Comparison of ENCODE assay signal across 11 mouse cellular contexts in genomic region chr6:123340093-123340492, GRCm38 (mm10). TPM values are rescaled to one million over a fixed set of nuclear protein-coding genes. Genes with fewer than 3 reads are reported as not detected.
DNase-seq lines count a peak whose midpoint lies in the region; ATAC-seq and TF ChIP-seq lines count a peak whose summit lies in the region.
"Had no signal": no experiment of that assay in that cellular context is flagged by ENCODE, and none has a peak within 500 bp of the region (broad histone marks: within the 10 kb centered on the region; RNA-seq: fewer than 3 reads in every experiment).

No protein-coding gene starts in this region.

- TF ChIP-seq CTCF in layer of hippocampus, adult 2 months (conservative IDR thresholded peaks at IDR 0.05) = peak; percentile 81

- no peaks in the 10 kb centered on the region for H3K4me1 ChIP-seq in kidney, embryonic 14.5 days (ENCODE audit: control insufficient read depth, insufficient read depth, low read length)
- H3K4me1 ChIP-seq in midbrain, embryonic 15.5 days = no peaks in the 10 kb centered on the region

- no peak overlapping the region for H3K4me3 ChIP-seq in layer of hippocampus, adult 2 months
- H3K4me3 ChIP-seq in kidney, embryonic 14.5 days (ENCODE audit: low read length) = no peak overlapping the region
- H3K4me3 ChIP-seq in midbrain, embryonic 15.5 days = no peak overlapping the region

- no peaks in the 10 kb centered on the region for H3K9me3 ChIP-seq in kidney, embryonic 14.5 days (ENCODE audit: control insufficient read depth, low read length)
- H3K9me3 ChIP-seq in midbrain, embryonic 15.5 days = no peaks in the 10 kb centered on the region

- H3K4me2 ChIP-seq in kidney, embryonic 14.5 days (replicated peaks; ENCODE audit: low read depth, low read length) = no peak overlapping the region
- no peak overlapping the region for H3K4me2 ChIP-seq in midbrain, embryonic 15.5 days

- H3K9ac ChIP-seq in kidney, embryonic 14.5 days (ENCODE audit: low read depth, low read length) = no peak overlapping the region
- no peak overlapping the region for H3K9ac ChIP-seq in midbrain, embryonic 15.5 days

- peak; percentile 69; the same call in 1 of the 2 replicates for ATAC-seq in kidney, embryonic 14.5 days (ENCODE audit: low FRiP score, low TSS enrichment)
- 0 out of 2 replicates have a peak, but pooled peaks have one; percentile 48 for ATAC-seq in midbrain, embryonic 15.5 days (replicated peaks)

- H3K36me3 ChIP-seq in kidney, embryonic 14.5 days (ENCODE audit: control insufficient read depth, insufficient read depth, low read length) = no peaks in the 10 kb centered on the region
- H3K36me3 ChIP-seq in midbrain, embryonic 15.5 days (replicated peaks) = no peaks in the 10 kb centered on the region

- peak in 1 of 2 experiments; percentile 20 for DNase-seq in layer of hippocampus, adult 2 months (ENCODE audit: low spot score in 2 of 2)
- DNase-seq in layer of hippocampus, adult 9-10 months (ENCODE audit: low spot score) = no peak
- peak; percentile 23 for DNase-seq in ZHBTc4 (ENCODE audit: low read depth, low spot score)
- DNase-seq in urinary bladder, postnatal 4 days (ENCODE audit: low spot score in 2 of 2) = no peak
- DNase-seq in gastrocnemius, adult 8-10 months (ENCODE audit: low spot score in 2 of 2) = no peak
- no peak for DNase-seq in heart, postnatal 14 days
- DNase-seq: lung, postnatal 4 days; thymus, adult 2 months had no signal

- no peak overlapping the region for H3K27ac ChIP-seq in layer of hippocampus, adult 2 months
- H3K27ac ChIP-seq in kidney, embryonic 14.5 days (ENCODE audit: low read depth, low read length) = no peak overlapping the region
- no peak overlapping the region for H3K27ac ChIP-seq in midbrain, embryonic 15.5 days

- no peaks in the 10 kb centered on the region for H3K27me3 ChIP-seq in kidney, embryonic 14.5 days (ENCODE audit: control insufficient read depth, insufficient read depth, low read length)
- no peaks in the 10 kb centered on the region for H3K27me3 ChIP-seq in midbrain, embryonic 15.5 days (replicated peaks)

- intact Hi-C loops in heart, postnatal 14 days (cut with DNase I) = no loop called here

RNA-seq across cellular contexts. Expression of gene Vmn2r19, which starts 32.0 kb away (rescaled TPM):
- total RNA-seq in layer of hippocampus, adult 2 months (2021) = not detected
- polyA plus RNA-seq in kidney, embryonic 14.5 days (2014; fragmentation: Nextera tagmentation; extraction: Ambion mirVana) = not detected in 2 replicates
- not detected in 2 replicates for polyA plus RNA-seq in midbrain, embryonic 15.5 days (2015; fragmentation: Nextera tagmentation; extraction: Ambion mirVana)
- not detected for total RNA-seq in gastrocnemius, adult 8-10 months (2022)
- total RNA-seq in heart, postnatal 14 days (2021) = not detected
- polyA plus RNA-seq: heart, embryonic 14.5 days; thymus, adult 2 months had no signal

RNA-seq across cellular contexts. Expression of gene Clec4e, which starts 50.4 kb away (rescaled TPM):
- not detected for total RNA-seq in layer of hippocampus, adult 2 months (2021)
- polyA plus RNA-seq in kidney, embryonic 14.5 days (2014; fragmentation: Nextera tagmentation; extraction: Ambion mirVana) = 0.29 TPM in 1 of 2 replicates, not detected in the other
- not detected in 2 replicates for polyA plus RNA-seq in midbrain, embryonic 15.5 days (2015; fragmentation: Nextera tagmentation; extraction: Ambion mirVana)
- not detected for total RNA-seq in gastrocnemius, adult 8-10 months (2022)
- under 1 TPM in 1 of 2 experiments, not detected in 1; 0.22 TPM for total RNA-seq in heart, postnatal 14 days (2021)
